Mouse (Mus musculus) heart, embryonic 10.5 days (tissue): ENCODE measurements around the gene Tvp23b. TPM values are rescaled to one million over a fixed set of nuclear protein-coding genes. Genes with fewer than 3 reads are reported as not detected.

Experiments
- DNase-seq: peaks from one replicate; pipeline ENCODE4 v3.0.0-alpha.2; 2017; ENCODE audit warnings: low spot score
- H3K27ac ChIP-seq: fragments of 300-500 bp; sonication (generic); 2 replicates; pipeline ENCODE4 v1.5.1; 2016; ENCODE audit warnings: mild to moderate bottlenecking
- H3K27me3 ChIP-seq: fragments of 300-500 bp; sonication (generic); 2 replicates; pipeline ENCODE4 v1.6.1; 2016; ENCODE audit warnings: mild to moderate bottlenecking; ENCODE audit not compliant: poor library complexity, insufficient read depth, severe bottlenecking
- H3K36me3 ChIP-seq: fragments of 300-500 bp; sonication (generic); 2 replicates; pipeline ENCODE4 v1.6.1; 2016; ENCODE audit warnings: mild to moderate bottlenecking, moderate library complexity
- H3K4me1 ChIP-seq: fragments of 300-500 bp; sonication (generic); 2 replicates; pipeline ENCODE4 v1.6.1; 2016; ENCODE audit warnings: mild to moderate bottlenecking
- H3K4me3 ChIP-seq: fragments of 300-500 bp; sonication (generic); 2 replicates; pipeline ENCODE4 v1.5.1; 2016; ENCODE audit warnings: mild to moderate bottlenecking, moderate library complexity
- H3K9me3 ChIP-seq: fragments of 300-500 bp; sonication (generic); 2 replicates; pipeline ENCODE4 v1.6.1; 2016; ENCODE audit warnings: mild to moderate bottlenecking, moderate library complexity
- WGBS: fragments of 180-500 bp; shearing (Covaris S2); methylation state at CpG from one replicate; pipeline ENCODE4 v1.1.7; 2016; 5-methylcytosine and 5-hydroxymethylcytosine counted together
- polyA plus RNA-seq: library from polyadenylated mRNA; unstranded; fragments of >200 nt; fragmentation: Nextera tagmentation; extraction: Ambion mirVana; gene quantifications from 2 replicates; pipeline ENCODE4 v1.2.1, GENCODE M21; 2016

Gene Tvp23b
- polyA plus RNA-seq, 1 experiment from 2014 or later = 61.8 TPM

DNA sequence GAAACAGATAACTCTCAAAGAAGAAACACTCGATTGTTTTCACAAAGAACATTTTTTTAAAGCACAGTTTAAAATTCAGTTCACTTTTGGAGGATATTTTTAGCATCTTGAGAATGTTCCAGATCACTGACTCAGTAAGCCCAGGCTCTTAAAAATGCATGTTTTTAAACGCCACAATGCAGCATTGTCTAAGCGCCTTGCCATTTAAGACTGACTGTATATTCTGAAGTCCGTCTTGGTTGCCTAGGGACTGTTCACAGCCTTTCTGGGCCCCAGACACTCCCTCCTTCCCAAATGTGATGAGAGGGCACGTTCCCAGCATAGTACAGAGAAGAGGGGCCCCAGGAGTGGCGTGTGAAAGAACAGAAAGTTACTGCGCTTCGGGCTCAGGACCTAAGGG lies 32.1 kb downstream of the Tvp23b start:
- WGBS = 70% methylated on average over 8 of the region's 8 CpGs
- no peak for DNase-seq
- Histone ChIP-seq H3K27me3 (no peaks in the 10 kb centered on the region), H3K4me3 (no peak overlapping the region), H3K4me1 (no peaks in the 10 kb centered on the region), H3K9me3 (no peaks in the 10 kb centered on the region), H3K36me3 (no peaks in the 10 kb centered on the region), H3K27ac (no peak overlapping the region)

DNA sequence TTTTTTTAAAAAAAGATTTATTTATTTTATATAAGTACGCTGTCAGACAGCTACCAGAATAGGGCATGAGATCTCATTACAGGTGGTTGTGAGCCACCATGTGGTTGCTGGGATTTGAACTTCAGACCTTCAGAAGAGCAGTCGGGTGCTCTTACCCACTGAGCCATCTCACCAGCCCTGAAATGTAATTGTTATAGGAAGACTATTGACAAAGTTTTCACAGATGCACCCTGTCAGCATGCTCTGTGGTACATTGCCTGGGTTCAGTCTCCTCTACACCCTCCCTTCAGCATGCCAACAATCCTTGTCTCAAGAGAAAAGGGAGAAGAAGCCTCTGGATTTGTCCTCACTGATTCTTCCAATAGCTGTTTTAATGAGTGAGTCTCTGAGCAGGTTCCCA lies 33.9 kb downstream of the Tvp23b start:
- no peak overlapping the region for H3K4me3 ChIP-seq
- H3K9me3 ChIP-seq = no peaks in the 10 kb centered on the region
- H3K27ac ChIP-seq = no peak overlapping the region
- H3K27me3 ChIP-seq = no peaks in the 10 kb centered on the region
- 82% methylated on average over 2 of the region's 2 CpGs for WGBS
- DNase-seq = no peak
- peaks cover 4% of the 10 kb centered on the region; the same call in 1 of the 2 replicates for H3K4me1 ChIP-seq
- H3K36me3 ChIP-seq = no peaks in the 10 kb centered on the region

DNA sequence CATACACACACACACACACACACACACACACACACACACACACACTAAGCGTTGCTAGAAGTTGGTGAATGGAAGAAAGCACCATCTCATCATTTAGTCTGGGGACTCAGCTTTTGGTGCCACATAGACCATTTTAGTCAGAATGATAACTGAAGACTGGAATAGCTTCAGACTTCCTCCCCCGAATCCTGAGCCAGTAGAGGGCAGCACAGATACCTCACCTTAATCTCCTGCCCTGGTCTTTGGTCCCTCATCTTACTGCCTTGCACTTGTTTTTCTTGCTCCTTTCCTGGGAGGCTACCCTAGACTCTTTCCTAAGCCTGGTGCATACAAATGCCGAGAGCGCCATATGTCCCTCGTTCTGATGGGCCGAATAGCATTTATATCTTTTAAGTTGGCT lies 35.3 kb downstream of the Tvp23b start:
- WGBS = 51% methylated on average over 6 of the region's 6 CpGs
- Histone ChIP-seq H3K9me3 (no peaks in the 10 kb centered on the region), H3K27me3 (no peaks in the 10 kb centered on the region), H3K4me3 (no peak overlapping the region), H3K4me1 (peaks cover 4% of the 10 kb centered on the region; the same call in 1 of the 2 replicates), H3K36me3 (no peaks in the 10 kb centered on the region), H3K27ac (no peak overlapping the region)
- no peak for DNase-seq

DNA sequence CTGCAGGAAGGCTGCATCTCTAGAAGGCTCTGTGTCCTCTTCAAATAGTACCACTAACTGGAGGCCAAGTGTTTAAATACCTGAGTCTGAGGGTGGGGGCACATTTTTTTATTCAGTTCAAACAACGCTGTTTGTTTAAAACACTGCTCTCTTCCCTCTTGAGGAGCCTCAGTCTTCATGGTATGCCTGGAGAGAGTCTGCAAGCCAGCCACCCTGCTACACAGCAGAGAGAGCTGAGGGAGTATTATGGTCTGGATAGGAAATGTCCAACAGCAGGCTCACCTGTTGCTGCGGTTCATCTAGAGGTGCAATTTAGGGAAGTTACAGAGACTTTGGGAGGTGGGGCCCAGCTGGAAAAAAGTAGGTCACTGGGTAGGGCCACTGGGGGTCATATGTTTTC lies 36.2 kb downstream of the Tvp23b start:
- H3K27ac ChIP-seq = no peak overlapping the region
- DNase-seq = no peak
- H3K4me3 ChIP-seq = no peak overlapping the region
- H3K36me3 ChIP-seq = no peaks in the 10 kb centered on the region
- no peaks in the 10 kb centered on the region for H3K27me3 ChIP-seq
- 77% methylated on average over 2 of the region's 2 CpGs for WGBS
- H3K4me1 ChIP-seq = peaks cover 4% of the 10 kb centered on the region; the same call in 1 of the 2 replicates
- H3K9me3 ChIP-seq = no peaks in the 10 kb centered on the region

DNA sequence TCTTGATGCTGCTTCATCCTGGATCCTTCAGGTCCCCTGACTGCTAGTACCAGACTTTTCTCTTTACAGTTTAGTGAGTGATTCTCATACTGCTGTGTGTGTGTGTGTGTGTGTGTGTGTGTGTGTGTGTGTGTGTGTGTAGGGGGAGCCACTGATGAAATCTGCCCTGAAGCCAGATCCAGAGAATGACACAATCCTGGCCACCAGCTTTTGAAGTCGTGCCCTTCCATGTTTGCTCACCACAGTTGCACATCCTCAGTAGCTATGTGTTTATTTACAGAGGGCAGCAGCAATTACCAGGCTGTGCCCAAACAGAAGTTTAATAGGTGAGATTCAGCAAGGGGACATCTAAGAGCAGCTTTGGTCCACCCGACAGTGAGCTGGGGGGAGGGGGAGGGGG lies 37.5 kb downstream of the Tvp23b start:
- no peak for DNase-seq
- Histone ChIP-seq H3K9me3 (no peaks in the 10 kb centered on the region), H3K27ac (no peak overlapping the region), H3K4me1 (peaks cover 10% of the 10 kb centered on the region), H3K4me3 (no peak overlapping the region), H3K27me3 (no peaks in the 10 kb centered on the region), H3K36me3 (no peaks in the 10 kb centered on the region)
- WGBS = 23% methylated on average over 2 of the region's 2 CpGs

DNA sequence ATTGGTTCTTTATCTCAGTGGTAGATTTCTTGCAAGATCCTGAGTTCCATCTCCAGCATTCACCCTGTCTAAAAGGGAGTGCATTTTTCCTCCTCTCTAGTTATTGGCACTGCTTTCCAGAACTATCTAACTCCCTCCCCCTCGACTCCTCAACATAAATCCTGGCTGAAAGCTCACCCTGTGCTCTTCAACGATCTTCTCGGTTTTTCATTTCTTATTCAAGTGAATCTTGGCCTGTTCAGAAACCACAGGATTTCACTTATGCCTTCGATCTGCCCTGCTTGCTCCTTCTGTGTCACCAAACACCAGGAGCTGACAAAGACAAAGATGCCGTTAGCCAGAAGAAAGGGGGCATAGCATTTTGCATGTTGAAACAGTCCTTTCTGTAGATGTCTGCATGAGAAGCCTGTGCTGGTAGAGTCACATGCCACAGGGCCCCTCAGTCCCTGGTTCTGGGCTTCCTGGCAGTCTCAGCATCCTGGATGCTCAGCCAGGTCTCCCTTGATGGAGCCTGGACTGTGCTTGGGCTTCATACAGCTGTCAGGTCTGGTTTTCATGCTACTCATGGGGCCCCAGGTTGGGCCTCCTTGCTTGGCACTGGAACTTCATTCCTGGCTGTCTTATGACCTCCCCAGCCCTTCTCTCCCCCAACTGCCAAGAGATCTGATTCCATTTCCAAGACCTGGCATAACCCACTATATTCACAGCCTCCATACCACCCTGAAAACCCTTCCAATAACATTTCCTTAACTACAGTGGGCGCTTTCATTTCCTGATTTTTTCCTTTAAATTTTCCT lies 40.9 kb downstream of the Tvp23b start:
- Histone ChIP-seq H3K27ac (0 out of 2 replicates have a peak overlapping the region, but pooled peaks have one; percentile 30), H3K9me3 (no peaks in the 10 kb centered on the region), H3K4me3 (peak overlapping the region; percentile 51), H3K4me1 (peaks cover 17% of the 10 kb centered on the region), H3K36me3 (no peaks in the 10 kb centered on the region), H3K27me3 (no peaks in the 10 kb centered on the region)
- WGBS = 77% methylated on average over 6 of the region's 6 CpGs
- DNase-seq = no peak

DNA sequence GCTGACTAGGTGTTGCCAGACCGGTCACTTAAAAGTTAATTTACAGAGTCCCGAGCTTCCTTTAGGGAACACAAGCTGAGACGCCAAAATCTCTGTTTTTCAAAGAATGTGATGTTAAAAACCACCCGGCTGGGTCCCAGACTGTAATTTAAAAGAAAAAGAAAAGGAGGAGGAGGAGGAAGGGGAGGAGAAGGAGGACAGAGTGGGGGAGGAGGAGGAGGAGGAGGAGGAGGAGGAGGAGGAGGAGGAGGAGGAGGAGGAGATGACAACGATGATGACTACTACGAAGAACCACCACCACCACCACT lies 41.4 kb downstream of the Tvp23b start:
- H3K9me3 ChIP-seq = no peaks in the 10 kb centered on the region
- no peak for DNase-seq
- 30% methylated on average over 6 of the region's 6 CpGs for WGBS
- H3K27me3 ChIP-seq = no peaks in the 10 kb centered on the region
- peak overlapping the region; percentile 77; the same call in 1 of the 2 replicates for H3K27ac ChIP-seq
- peaks cover 21% of the 10 kb centered on the region for H3K4me1 ChIP-seq
- peak overlapping the region; percentile 51 for H3K4me3 ChIP-seq
- no peaks in the 10 kb centered on the region for H3K36me3 ChIP-seq

DNA sequence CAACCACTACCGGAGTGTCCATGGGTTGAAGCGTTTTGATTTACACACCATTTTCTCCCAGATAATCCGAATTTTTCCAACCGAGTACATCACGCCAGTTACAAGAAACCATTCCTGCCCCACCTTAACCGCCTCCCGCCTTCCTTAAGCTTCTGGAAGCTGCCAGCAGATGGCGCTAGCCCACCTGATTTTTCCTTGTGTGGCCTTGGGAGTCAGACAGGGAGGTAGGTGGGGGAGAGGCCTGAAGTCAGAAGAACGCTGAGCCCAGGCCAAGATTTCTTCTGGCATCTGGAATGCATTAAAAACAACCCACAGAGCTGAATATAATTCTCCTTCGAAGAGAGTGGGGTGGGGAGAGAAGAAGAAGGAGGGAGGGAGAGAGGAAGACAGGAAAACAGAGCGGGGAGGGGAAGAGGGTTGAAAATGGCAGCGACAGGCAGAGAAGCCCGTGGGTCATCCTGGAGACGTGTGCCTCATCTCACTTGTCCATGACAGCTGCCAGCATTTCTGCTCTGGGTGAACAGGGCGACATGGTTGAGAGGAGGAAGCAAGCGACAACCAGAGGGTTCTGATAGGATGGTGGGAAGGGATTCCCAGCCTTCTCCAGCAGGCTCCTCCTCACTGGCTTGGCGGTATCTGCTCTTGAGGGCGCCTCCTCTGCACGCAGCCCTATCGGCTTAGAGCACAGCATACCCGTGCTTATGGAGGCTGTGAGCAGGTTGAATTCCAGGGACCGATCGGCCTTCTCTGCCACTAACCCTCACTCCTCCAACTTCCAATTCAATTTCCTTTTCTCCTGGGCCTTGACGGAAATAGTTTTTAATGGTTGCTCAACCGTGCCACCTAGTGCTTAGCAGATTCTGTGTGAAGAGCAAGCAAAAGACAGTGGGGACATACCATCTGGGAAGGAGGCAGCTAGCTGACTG lies 42.1 kb downstream of the Tvp23b start:
- Histone ChIP-seq H3K27me3 (no peaks in the 10 kb centered on the region), H3K36me3 (no peaks in the 10 kb centered on the region), H3K27ac (peak overlapping the region; percentile 77), H3K4me3 (peak overlapping the region; percentile 51), H3K9me3 (no peaks in the 10 kb centered on the region), H3K4me1 (peaks cover 21% of the 10 kb centered on the region)
- WGBS = 18% methylated on average over 25 of the region's 25 CpGs
- DNase-seq = peak; percentile 95

DNA sequence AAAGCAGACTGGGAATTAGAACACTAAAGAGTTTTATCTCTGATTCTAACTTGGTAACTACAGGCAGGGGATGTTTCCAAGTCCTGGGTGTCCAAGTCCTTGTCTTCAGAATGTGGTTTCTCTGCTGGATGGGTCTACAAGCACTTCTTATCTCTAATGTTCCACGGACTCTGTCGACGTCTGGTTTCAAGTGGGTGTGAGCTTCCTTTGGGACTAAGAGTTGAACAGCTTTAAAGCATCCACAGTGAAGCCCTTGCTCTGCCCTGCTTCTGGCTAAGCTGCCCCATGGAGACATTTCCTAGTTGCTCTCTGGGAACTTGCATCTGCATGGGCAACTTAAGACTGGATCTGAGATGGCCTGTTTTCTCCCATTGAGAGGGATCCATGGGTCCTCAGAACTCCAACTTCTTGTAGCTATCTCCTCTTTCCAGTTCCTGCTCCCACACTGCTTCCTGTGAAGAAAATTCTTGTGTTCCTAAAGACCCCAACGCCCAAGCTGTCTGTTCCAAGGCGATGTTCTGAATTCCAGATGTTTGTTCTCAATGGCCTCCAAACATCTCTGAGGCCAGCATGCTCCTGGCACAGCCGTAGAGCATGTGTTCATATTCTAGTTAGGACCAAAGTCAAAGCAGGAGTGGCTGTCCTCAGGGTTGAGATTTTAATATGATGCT lies 45.0 kb downstream of the Tvp23b start:
- H3K4me1 ChIP-seq = peaks cover 17% of the 10 kb centered on the region; the same call in 1 of the 2 replicates
- 42% methylated on average over 6 of the region's 6 CpGs for WGBS
- no peak for DNase-seq
- H3K4me3 ChIP-seq = no peak overlapping the region
- H3K27me3 ChIP-seq = no peaks in the 10 kb centered on the region
- no peak overlapping the region for H3K27ac ChIP-seq
- no peaks in the 10 kb centered on the region for H3K9me3 ChIP-seq
- H3K36me3 ChIP-seq = no peaks in the 10 kb centered on the region

DNA sequence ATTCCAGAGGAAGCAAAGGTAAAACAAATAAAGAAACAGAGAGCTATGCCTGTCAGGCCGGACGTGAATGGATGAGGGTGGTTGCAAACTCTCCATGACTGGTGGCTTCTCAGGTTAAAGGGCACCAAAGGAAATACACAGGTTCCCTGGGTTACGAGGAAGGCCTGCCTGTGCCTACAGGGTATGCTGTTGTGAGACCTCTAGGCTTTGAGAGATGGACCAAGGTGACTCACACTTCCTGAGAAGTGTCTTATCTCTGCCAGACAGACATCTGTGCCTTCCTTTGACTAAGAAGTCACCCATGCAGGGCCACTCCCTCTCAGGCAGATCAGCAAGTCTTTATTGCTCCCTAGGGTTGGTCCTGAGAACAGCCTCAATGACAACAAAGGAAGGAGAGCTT lies 50.5 kb downstream of the Tvp23b start:
- Histone ChIP-seq H3K9me3 (no peaks in the 10 kb centered on the region), H3K4me1 (peaks cover 12% of the 10 kb centered on the region; the same call in 1 of the 2 replicates), H3K36me3 (no peaks in the 10 kb centered on the region), H3K27ac (no peak overlapping the region), H3K4me3 (no peak overlapping the region), H3K27me3 (no peaks in the 10 kb centered on the region)
- 43% methylated on average over 3 of the region's 3 CpGs for WGBS
- peak; percentile 79 for DNase-seq

DNA sequence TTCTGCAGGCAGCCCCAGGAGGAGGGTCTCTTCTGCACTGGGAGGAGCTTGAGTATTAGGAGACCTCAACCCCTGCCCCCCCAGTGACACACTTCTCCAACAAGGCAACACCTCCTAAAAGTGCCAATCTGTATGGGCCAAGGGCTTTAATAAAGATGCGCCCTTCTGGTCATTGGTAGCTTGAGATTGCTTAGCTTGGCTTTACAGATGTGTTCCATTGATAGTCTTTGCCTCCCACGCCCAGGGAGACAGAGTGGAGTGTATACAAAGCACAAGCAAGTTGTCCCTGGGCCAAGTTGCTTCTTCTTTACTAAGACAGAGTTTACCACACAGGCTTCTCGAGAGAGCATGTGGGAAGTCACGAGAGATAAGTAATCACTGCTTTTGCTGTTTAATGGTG lies 51.3 kb downstream of the Tvp23b start:
- H3K27me3 ChIP-seq = no peaks in the 10 kb centered on the region
- 72% methylated on average over 4 of the region's 4 CpGs for WGBS
- H3K4me3 ChIP-seq = no peak overlapping the region
- no peaks in the 10 kb centered on the region for H3K36me3 ChIP-seq
- peaks cover 9% of the 10 kb centered on the region; the same call in 1 of the 2 replicates for H3K4me1 ChIP-seq
- H3K27ac ChIP-seq = no peak overlapping the region
- DNase-seq = no peak
- no peaks in the 10 kb centered on the region for H3K9me3 ChIP-seq

DNA sequence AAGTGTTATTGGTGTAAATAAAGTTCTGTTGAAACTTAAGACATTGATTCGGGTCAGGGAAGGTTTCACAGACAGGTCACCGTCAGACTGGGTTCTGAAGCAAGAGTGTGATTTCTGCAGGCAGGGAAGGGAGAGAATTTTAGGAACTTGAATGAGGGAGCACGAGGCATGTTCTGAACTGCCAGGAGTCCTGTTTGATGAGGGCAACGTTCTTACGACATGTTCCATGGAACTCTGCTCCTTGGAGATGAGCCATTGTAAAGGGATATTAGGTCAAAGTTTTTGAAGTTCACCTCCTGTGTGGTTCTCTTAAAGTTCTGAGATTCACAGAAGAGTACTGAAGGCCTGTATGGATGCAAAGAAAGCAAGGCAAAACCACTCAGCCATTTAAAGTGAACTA lies 51.9 kb downstream of the Tvp23b start:
- 82% methylated on average over 5 of the region's 5 CpGs for WGBS
- no peak for DNase-seq
- H3K9me3 ChIP-seq = no peaks in the 10 kb centered on the region

DNA sequence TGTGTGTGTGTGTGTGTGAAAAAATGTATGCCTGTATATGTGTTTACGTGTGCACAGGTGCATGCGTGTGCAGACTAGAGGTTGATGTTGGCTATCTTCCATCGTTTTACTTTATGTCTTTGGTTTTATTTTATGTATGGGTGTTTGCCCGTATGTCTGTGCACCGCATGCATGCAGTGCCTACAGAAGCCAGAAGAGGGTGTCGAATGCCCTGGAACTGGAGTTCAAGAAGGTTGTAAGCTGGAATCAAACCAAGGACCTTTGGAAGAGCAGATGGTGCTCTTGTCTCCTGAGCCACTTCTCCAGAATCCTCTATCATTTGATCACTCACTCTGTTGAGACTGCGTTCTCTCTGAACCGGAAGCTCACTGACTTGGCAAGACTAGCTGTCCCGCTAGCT lies 53.8 kb downstream of the Tvp23b start:
- 81% methylated on average over 9 of the region's 9 CpGs for WGBS
- DNase-seq = no peak
- Histone ChIP-seq H3K27me3 (no peaks in the 10 kb centered on the region), H3K36me3 (no peaks in the 10 kb centered on the region), H3K9me3 (no peaks in the 10 kb centered on the region), H3K4me3 (no peak overlapping the region), H3K27ac (no peak overlapping the region), H3K4me1 (peaks cover 9% of the 10 kb centered on the region; the same call in 1 of the 2 replicates)

More for the DNA sequence above, 51.9 kb downstream of the Tvp23b start:
- Histone ChIP-seq H3K27ac (no peak overlapping the region), H3K27me3 (no peaks in the 10 kb centered on the region), H3K4me3 (no peak overlapping the region), H3K4me1 (peaks cover 9% of the 10 kb centered on the region; the same call in 1 of the 2 replicates), H3K36me3 (no peaks in the 10 kb centered on the region)
